Mouse (Mus musculus): ENCODE measurements around the gene Hoxd13. TPM values are rescaled to one million over a fixed set of nuclear protein-coding genes. Genes with fewer than 3 reads are reported as not detected.

Gene Hoxd13
- polyA plus RNA-seq, 1 experiment from 2014 or later: not detected

GRCm38 (mm10) chr2:74710929-74711543 is 42.9 kb downstream of the Hoxd13 start:
- Histone ChIP-seq H3K27me3 (ENCODE audit: control insufficient read depth, insufficient read depth, low read length) (peaks cover 97% of the 10 kb centered on the region), H3K4me1 (ENCODE audit: control insufficient read depth, insufficient read depth, low read length) (no peaks in the 10 kb centered on the region), H3K9me3 (ENCODE audit: control insufficient read depth, low read length) (no peaks in the 10 kb centered on the region), H3K4me2 (no peak overlapping the region), H3K4me3 (ENCODE audit: low read depth, low read length) (no peak overlapping the region), H3K36me3 (ENCODE audit: control insufficient read depth, insufficient read depth, low read length) (no peaks in the 10 kb centered on the region), H3K9ac (ENCODE audit: low read length) (no peak overlapping the region), H3K27ac (ENCODE audit: low read depth, low read length) (no peak overlapping the region)
- WGBS: under 1% methylated on average over 16 of the region's 16 CpGs
- DNase-seq (ENCODE audit: low spot score, missing footprints) (peak; percentile 93), ATAC-seq (ENCODE audit: low FRiP score) (no peak)

GRCm38 (mm10) chr2:74711721-74712621 is 43.9 kb downstream of the Hoxd13 start, which contains the start of the genes Hoxd3 and Hoxd4:
Hoxd3 (plus strand) TSS chr2:74711927.
Hoxd4 (plus strand) TSS chr2:74711929.
- ATAC-seq (ENCODE audit: low FRiP score) (0 out of 2 replicates have a peak, but pooled peaks have one; percentile 19), DNase-seq (ENCODE audit: low spot score, missing footprints) (peak; percentile 95)
- Histone ChIP-seq H3K36me3 (ENCODE audit: control insufficient read depth, insufficient read depth, low read length) (no peaks in the 10 kb centered on the region), H3K27ac (ENCODE audit: low read depth, low read length) (no peak within 1 kb of the TSS), H3K9me3 (ENCODE audit: control insufficient read depth, low read length) (no peaks in the 10 kb centered on the region), H3K27me3 (ENCODE audit: control insufficient read depth, insufficient read depth, low read length) (peaks cover 97% of the 10 kb centered on the region), H3K4me3 (ENCODE audit: low read depth, low read length) (peak within 1 kb of the TSS; percentile 11), H3K9ac (ENCODE audit: low read length) (no peak within 1 kb of the TSS), H3K4me1 (ENCODE audit: control insufficient read depth, insufficient read depth, low read length) (no peaks in the 10 kb centered on the region), H3K4me2 (peak within 1 kb of the TSS; percentile 12; the same call in 1 of the 2 replicates)
- under 1% methylated on average over 65 of the region's 65 CpGs for WGBS

DNA sequence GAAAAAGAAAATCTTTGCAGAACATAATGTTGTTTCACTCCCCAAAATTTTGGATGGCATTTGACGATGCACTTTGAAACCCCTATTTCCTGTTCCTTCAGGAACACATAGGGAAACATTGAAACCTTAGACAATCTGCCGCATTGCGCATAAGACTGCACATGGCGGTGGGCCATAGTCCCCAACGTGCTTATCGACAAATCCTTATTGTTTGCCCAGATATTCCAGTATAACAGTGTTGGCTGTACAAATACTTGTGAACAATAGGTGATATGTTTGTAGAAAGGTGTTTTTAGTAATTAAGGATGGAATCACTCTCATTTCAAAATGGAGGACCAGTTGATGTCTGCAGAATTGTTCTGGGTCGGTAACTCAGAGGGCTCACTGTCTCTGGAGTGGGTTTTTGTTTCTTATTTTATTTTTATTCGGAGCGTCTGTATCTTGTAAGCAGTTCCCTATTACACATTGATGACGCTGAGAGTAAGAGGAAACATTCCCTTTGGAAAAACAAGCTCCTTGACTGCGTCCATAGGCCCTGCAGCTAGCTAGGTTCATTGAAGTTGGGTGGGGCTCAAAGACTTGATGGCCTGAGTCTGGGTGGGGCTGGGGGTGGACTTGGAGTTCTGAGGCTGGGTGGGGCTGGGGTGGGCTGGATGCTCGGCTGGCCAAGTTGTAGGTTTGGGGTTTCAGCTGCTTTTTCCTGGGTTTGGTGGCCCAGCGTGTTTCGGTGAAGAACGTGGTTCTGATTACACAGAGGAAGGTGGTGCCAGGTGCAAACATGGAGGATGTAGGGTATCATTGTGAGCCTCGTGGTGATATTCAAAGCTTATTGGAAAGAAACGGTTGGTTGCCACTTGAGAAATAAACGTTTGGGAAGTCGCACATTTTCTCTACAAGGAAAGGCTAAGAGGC is 45.4 kb downstream of the Hoxd13 start:
- H3K36me3 ChIP-seq (ENCODE audit: control insufficient read depth, insufficient read depth, low read length): no peaks in the 10 kb centered on the region
- no peak overlapping the region for H3K9ac ChIP-seq (ENCODE audit: low read length)
- H3K4me2 ChIP-seq: no peak overlapping the region
- H3K27me3 ChIP-seq (ENCODE audit: control insufficient read depth, insufficient read depth, low read length): peaks cover 97% of the 10 kb centered on the region
- no peak for ATAC-seq (ENCODE audit: low FRiP score)
- H3K27ac ChIP-seq (ENCODE audit: low read depth, low read length): no peak overlapping the region
- H3K4me3 ChIP-seq (ENCODE audit: low read depth, low read length): no peak overlapping the region
- peak; percentile 92 for DNase-seq (ENCODE audit: low spot score, missing footprints)
- WGBS: 4% methylated on average over 19 of the region's 19 CpGs
- no peaks in the 10 kb centered on the region for H3K9me3 ChIP-seq (ENCODE audit: control insufficient read depth, low read length)
- no peaks in the 10 kb centered on the region for H3K4me1 ChIP-seq (ENCODE audit: control insufficient read depth, insufficient read depth, low read length)

DNA sequence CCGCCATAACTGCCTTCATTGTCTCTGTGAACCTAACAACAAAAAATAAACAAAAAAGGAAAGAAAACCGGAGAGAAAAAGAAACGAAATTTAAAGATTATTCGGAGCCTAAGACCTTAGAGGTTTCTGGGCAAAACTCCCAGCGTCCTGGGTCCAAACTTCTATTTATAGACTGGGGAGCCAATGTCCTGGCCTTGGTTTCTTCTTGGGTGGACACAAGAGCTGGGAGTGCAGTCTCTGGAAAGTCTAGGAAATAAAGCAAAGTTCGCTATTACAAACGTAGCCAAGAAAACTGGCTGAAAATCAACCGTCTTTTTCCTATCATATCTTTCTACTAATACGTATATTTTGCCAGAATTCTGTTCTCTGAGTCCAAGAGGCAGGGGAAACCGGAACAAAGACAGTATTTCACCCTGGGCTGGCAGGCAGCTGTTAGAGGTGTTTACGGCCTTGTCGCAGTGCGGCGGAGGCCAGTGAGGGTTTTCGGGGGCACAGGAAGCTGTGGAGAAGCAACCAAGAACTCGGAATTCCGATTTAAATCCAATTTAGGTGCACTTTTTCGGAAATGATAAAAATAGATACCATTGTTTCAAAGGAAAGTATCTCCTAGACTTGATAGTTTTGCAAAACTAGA is 46.2 kb downstream of the Hoxd13 start:
- Histone ChIP-seq H3K9ac (ENCODE audit: low read length) (no peak overlapping the region), H3K4me3 (ENCODE audit: low read depth, low read length) (no peak overlapping the region), H3K27me3 (ENCODE audit: control insufficient read depth, insufficient read depth, low read length) (peaks cover 97% of the 10 kb centered on the region), H3K36me3 (ENCODE audit: control insufficient read depth, insufficient read depth, low read length) (no peaks in the 10 kb centered on the region), H3K4me1 (ENCODE audit: control insufficient read depth, insufficient read depth, low read length) (no peaks in the 10 kb centered on the region), H3K27ac (ENCODE audit: low read depth, low read length) (no peak overlapping the region), H3K4me2 (no peak overlapping the region), H3K9me3 (ENCODE audit: control insufficient read depth, low read length) (no peaks in the 10 kb centered on the region)
- ATAC-seq (ENCODE audit: low FRiP score): no peak
- peak; percentile 94 for DNase-seq (ENCODE audit: low spot score, missing footprints)
- 3% methylated on average over 18 of the region's 18 CpGs for WGBS

- ATAC-seq (ENCODE audit: low FRiP score): no peak
- Histone ChIP-seq H3K4me1 (ENCODE audit: control insufficient read depth, insufficient read depth, low read length) (no peaks in the 10 kb centered on the region), H3K36me3 (ENCODE audit: control insufficient read depth, insufficient read depth, low read length) (no peaks in the 10 kb centered on the region), H3K27ac (ENCODE audit: low read depth, low read length) (no peak overlapping the region), H3K4me3 (ENCODE audit: low read depth, low read length) (no peak overlapping the region), H3K9me3 (ENCODE audit: control insufficient read depth, low read length) (no peaks in the 10 kb centered on the region), H3K27me3 (ENCODE audit: control insufficient read depth, insufficient read depth, low read length) (peaks cover 97% of the 10 kb centered on the region), H3K9ac (ENCODE audit: low read length) (no peak overlapping the region), H3K4me2 (no peak overlapping the region)
- under 1% methylated on average over 14 of the region's 14 CpGs for WGBS
- peak; percentile 93 for DNase-seq (ENCODE audit: low spot score, missing footprints)
These were observed 46.8 kb downstream of the Hoxd13 start for GRCm38 (mm10) chr2:74714881-74715280.

- no peak overlapping the region for H3K4me3 ChIP-seq (ENCODE audit: low read depth, low read length)
- H3K4me1 ChIP-seq (ENCODE audit: control insufficient read depth, insufficient read depth, low read length): no peaks in the 10 kb centered on the region
- ATAC-seq (ENCODE audit: low FRiP score) (peak; percentile 79), DNase-seq (ENCODE audit: low spot score, missing footprints) (peak; percentile 93)
- peaks cover 97% of the 10 kb centered on the region for H3K27me3 ChIP-seq (ENCODE audit: control insufficient read depth, insufficient read depth, low read length)
- H3K4me2 ChIP-seq: peak overlapping the region; percentile 28; the same call in 1 of the 2 replicates
- no peak overlapping the region for H3K27ac ChIP-seq (ENCODE audit: low read depth, low read length)
- H3K9me3 ChIP-seq (ENCODE audit: control insufficient read depth, low read length): no peaks in the 10 kb centered on the region
- no peak overlapping the region for H3K9ac ChIP-seq (ENCODE audit: low read length)
- WGBS: 2% methylated on average over 26 of the region's 26 CpGs
- H3K36me3 ChIP-seq (ENCODE audit: control insufficient read depth, insufficient read depth, low read length): no peaks in the 10 kb centered on the region
These were observed 47.6 kb downstream of the Hoxd13 start for GRCm38 (mm10) chr2:74715504-74716241.

GRCm38 (mm10) chr2:74720384-74720783 is 52.3 kb downstream of the Hoxd13 start:
- Histone ChIP-seq H3K9me3 (ENCODE audit: control insufficient read depth, low read length) (no peaks in the 10 kb centered on the region), H3K4me1 (ENCODE audit: control insufficient read depth, insufficient read depth, low read length) (no peaks in the 10 kb centered on the region), H3K36me3 (ENCODE audit: control insufficient read depth, insufficient read depth, low read length) (no peaks in the 10 kb centered on the region), H3K9ac (ENCODE audit: low read length) (no peak overlapping the region), H3K4me2 (no peak overlapping the region), H3K27me3 (ENCODE audit: control insufficient read depth, insufficient read depth, low read length) (peaks cover 99% of the 10 kb centered on the region), H3K4me3 (ENCODE audit: low read depth, low read length) (no peak overlapping the region), H3K27ac (ENCODE audit: low read depth, low read length) (no peak overlapping the region)
- DNase-seq (ENCODE audit: low spot score, missing footprints): no peak
- 4% methylated on average over 2 of the region's 2 CpGs for WGBS
- ATAC-seq (ENCODE audit: low FRiP score): no peak

DNA sequence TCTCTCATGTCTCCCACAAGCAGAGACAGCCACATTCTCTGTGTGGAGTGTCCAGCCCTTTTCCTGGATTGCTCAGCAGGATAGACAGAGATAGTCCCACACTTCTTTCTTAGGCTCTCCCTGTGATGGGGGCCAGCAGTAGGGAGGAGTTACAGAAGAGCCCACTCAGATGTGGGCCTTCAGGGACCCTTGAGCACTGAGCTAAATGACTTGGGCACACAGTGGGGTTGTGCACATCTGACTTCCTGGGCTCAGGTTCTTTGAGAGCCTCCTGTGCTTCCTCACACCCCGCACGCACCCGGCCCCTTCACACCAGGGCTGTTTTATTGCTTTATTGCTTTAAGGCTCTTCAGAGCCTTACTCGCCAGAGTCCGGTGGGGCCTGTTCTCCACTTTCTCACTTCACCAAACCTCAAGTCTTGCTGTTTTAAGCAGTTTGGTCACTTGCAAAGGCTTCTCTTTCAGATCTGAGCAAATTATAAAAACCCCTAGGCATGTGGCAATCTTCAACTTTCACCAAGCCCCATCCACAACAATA is 52.9 kb downstream of the Hoxd13 start:
- H3K27me3 ChIP-seq (ENCODE audit: control insufficient read depth, insufficient read depth, low read length): peaks cover 99% of the 10 kb centered on the region
- whole genome bisulfite sequencing: 7% methylated on average over 5 of the region's 5 CpGs
- no peaks in the 10 kb centered on the region for H3K9me3 ChIP-seq (ENCODE audit: control insufficient read depth, low read length)
- no peak overlapping the region for H3K9ac ChIP-seq (ENCODE audit: low read length)
- H3K27ac ChIP-seq (ENCODE audit: low read depth, low read length): no peak overlapping the region
- DNase-seq (ENCODE audit: low spot score, missing footprints): no peak
- no peaks in the 10 kb centered on the region for H3K4me1 ChIP-seq (ENCODE audit: control insufficient read depth, insufficient read depth, low read length)
- ATAC-seq (ENCODE audit: low FRiP score): no peak
- no peaks in the 10 kb centered on the region for H3K36me3 ChIP-seq (ENCODE audit: control insufficient read depth, insufficient read depth, low read length)
- H3K4me3 ChIP-seq (ENCODE audit: low read depth, low read length): no peak overlapping the region
- H3K4me2 ChIP-seq: no peak overlapping the region
